Mouse (Mus musculus): ENCODE data around the gene Napa. TPM values are rescaled to one million over a fixed set of nuclear protein-coding genes. Genes with fewer than 3 reads are reported as not detected.

The Napa gene
- 100 to 1,000 TPM; 175 to 194 (median 175) TPM for total RNA-seq (2022)

DNA sequence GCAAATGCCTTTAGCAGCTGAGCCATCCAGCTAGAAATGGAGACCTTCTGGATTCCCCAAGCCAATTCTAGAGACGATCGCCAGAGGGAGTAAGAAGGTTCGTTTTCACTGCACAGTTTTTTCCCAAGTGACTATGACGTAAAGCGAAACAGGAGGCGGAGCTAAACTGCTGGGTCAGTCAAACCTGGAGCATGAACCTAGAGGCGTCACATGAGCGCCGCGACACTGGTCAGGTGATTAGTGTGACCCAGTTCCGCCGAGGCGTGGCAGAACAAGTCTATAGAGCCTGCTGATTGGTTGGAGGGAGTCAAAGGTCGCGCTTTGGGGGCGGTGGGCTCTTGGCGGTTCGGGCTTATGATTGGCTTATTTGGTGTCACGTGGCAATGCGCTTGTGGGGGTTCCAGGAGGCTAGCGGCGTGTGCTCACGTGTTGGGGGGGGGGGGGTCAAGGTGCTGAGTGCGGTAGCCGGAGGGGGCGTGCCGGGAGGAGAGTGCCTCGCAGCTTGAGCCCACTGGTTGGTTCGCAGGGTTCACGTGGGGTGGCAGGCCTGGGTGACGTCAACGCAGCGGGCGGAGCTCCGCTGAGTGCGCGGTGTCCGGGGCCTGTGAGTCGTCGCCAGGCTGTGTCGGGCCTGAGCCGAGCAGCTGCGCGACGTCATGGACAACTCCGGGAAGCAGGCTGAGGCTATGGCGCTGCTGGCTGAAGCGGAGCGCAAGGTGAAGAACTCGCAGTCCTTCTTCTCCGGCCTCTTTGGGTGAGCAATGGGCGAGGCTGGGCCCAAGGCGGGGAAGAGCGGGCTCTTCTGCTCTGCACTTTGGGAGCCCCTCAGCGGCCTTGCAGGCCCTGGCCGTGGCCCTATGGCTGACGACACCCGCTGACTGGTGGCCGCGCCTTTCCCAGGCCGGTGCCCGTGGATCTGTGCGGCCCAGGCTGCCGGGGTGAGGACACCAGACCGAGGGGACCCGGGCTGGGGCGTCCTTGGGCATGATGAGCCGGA, at the start of gene Napa:
TSS of gene Napa (plus strand) at position 438 of the 997 bp plus-strand sequence.
- peak; percentile 100 for DNase-seq

DNA sequence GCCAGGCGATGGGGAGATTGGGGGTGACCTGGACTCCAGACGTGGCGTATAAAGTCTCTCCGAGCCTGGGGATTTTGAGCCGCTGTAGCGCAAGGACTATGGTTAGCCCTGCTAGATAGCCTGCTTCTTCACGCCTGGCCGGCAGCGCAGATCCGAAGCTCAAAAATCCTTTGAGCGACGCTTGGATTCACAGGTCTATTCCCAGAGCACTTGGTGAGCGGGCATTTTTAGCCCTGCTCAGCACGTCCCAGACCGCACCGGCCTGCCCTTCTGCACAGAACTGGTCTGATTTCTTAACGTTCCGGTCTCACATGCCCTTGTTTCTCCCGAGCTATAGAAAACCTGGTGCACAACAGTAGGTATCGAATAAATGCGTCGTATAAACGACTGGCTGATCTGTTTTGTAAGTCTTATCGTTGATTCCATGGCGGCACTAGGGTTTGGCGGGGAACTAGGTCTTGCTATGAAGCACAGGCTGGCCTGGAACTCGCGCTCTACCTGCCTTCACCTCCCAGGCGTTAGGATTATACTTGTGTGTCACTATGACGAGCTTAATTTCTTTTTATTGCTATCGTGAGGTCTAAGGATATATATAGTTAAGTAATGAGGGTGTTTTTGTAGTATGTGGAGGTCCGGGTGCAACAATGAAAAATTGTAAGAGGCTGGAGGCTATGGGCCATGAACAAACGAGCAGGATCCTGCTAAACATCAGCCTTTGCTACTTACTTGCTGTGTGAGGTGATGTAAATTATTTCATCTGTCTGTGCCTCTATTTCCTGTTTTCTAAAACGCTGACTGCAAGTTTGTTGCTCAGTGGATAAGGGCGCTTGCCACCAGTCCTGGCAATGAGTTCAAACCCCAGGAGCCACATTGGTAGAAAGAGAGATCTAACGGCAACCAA, 49.3 kb upstream of the Napa start:
- no peak for DNase-seq

DNA sequence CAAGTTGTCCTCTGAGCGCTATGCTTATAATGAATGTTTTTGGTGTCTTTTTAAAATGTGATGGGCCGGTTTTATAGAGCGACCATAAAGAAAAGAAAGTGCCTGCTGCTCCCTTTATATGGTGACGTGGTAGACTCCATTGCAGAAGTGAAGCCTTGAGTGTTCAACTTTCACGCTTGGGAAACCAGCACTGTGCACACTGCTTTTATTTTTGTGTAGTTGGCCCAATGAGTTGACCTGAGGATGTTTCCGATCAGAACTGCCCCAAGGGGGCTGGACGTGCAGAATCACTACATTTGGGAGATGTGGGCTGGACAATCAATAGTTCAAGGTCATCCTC, 48.7 kb upstream of the Napa start:
- no peak for DNase-seq

DNA sequence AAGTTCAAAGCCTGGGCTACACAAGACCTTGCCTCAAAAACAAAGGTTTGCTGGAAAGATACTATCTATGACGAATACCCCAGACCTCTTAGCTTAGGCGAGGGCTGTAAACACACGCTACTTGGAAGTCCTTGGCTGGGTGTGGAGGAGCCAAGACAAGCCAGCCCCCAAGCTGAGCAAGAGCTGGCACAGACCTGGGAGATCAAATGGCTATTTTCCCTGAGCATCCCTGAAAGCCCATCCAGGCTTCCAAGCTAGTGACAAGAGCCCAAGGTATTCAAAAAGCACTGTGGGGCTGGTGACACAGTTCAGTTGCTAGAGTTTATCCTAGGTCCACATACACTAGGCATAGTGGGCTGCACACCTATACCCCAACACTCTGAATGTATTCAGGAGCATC, 47.7 kb upstream of the Napa start:
- no peak for DNase-seq

DNA sequence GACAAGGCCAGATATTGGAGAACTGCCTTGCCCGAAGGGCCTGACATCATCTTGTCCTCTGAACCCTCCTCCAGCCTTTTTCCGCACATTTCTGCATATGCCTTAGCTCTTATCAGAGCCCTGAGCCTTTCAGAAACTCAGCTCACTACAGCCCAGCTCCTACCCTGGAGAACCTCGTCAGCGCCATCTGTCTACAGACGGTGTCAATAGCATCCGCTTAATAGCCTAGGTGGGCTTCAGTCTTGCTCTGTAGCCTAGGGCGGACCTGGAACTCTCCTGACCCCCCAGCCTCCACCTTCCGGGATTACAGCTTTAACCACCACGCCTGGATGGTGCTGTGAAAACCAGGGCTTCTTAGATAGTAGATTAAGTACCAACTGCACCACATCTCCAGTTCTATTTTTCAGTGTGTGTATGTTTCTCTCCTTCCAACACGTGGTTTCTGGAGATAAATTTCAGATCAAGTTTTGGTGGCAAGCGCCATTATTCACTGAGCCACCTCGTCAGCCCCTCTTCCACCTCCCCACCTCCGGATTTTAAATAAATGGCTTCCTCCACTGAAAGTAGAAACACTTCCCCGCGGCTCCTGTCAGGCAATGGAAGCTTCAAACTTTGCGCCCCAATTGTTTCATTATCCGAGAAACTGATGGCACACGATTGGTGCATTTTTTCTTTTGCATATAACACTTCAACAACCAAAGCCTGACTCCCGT, 46.2 kb upstream of the Napa start:
- DNase-seq = peak; percentile 60

DNA sequence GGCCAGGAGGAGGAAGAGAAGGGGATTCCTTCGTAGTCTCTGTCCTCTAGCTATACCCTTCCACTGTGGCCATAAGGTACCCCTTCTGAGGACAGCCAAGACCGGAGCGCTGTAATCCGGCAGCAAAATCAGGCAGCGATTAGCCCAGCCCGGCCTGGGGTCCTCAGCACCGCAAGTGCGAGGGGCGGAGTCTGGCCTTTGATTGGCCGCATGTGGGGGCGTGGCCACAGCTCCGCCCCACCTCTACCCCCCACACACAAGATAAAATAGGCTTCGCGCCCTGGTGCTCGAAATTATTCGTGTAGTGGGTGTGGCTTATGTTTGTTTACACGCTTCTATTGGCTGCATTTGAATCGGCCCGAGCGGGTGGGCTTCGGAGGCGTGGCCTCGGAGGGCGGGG, 45.6 kb upstream of the Napa start:
- DNase-seq = peak; percentile 95

DNA sequence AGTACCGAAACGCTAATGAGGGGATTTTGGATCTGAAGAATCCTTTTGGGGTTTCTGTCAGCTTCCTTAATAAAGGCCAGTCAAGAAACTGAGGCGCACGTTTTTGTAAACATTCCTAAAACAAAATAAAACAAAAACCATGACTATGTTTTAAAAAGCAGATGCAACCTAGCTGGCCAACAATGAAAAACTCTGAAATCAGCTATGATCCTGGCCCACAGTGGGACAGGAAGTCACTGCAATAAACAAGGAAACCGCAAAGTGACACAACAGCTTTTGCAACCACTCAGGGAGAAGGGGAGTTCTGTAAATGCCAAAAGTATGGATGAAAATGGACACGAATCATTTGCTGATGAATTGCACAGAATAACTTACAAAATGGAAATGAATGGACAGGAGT, 45.2 kb upstream of the Napa start:
- no peak for DNase-seq

DNA sequence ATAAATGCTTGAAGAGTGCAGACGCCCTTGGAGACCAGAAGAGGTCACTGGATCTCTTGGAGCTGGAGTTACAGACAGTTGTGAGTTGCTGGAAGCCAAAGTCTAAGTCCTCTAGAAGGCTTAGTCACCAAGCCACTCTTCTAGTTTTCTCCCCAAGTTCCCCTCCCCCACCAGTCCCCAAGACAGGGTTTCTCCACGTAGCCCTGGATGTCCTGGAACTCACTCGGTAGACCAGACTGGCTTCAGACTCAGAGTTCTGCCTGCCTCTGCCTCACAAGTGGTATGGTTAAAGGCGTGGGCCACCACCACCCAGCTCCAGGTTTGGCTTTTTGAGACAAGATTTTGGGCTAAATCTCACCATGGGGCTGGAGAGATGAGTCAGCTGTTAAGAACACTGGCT, 43.3 kb upstream of the Napa start:
- DNase-seq = no peak

DNA sequence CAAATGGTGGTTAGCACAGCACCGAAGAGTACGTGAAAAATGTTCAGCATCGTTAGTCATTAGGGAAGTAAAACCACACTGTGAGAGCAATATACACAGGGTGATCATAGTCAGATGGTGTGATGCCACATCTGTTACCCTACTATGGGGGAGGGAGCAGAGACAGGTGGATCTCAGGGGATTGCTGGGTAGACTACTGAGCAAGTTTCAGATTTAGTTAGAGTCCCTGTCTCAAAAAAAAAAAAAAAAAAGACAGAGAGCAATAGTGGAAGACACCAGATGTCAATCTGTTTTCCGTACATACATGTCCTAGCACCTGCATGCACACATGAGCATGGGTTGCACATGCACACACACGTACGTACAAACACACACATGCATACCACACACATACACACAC, 42.6 kb upstream of the Napa start:
- DNase-seq = no peak

DNA sequence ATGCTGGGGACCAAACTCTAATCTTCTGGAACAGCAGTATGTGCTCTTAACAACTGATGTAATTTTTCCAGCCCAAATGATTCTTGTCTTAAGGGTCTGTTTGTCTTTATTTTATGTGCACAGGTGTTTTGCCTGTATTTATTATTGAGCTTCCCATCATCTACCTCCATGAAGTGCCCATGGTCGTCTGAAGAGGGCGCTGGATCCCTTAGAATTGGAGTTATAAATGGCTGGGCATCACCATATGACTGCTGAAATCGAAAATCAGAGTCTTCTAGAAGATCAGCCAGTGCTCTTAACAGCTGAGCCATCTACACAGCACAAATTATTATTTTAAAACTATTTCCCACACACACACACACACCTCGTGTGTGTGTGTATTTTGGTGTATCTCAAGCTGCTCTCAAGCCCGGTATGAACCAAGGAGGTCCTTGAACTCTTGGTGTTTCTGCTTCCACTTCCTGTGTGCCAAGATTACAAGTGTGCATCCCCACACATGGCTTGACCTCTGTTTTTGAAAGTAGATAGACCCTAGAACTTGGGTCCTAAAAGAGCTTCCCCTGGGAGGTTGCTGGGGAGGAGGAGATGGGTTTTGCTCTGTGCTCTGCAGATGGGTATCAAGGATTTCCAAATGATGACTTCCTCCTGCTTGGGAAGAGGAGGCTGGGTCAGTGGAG, 41.7 kb upstream of the Napa start:
- DNase-seq = no peak

DNA sequence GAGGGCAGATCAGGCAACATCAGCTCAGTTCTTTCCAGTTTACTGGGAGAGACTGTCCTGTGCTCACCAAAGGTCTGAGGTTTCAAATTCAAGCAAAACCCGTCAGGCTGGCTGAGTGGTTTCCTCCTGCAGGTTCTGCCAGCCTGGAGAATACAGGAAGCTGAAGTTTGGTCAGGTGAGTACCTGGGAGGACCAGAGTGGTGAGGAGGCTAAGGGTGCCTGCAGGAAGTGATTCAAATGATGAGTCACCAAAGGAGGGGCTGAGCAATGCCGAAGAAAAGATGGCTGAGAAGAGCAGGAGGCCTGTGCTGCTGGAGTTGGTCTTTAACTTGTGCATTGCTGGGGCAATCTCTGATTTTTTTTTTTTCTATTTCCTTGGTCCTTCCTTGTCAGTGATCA, 41.1 kb upstream of the Napa start:
- DNase-seq = no peak

DNA sequence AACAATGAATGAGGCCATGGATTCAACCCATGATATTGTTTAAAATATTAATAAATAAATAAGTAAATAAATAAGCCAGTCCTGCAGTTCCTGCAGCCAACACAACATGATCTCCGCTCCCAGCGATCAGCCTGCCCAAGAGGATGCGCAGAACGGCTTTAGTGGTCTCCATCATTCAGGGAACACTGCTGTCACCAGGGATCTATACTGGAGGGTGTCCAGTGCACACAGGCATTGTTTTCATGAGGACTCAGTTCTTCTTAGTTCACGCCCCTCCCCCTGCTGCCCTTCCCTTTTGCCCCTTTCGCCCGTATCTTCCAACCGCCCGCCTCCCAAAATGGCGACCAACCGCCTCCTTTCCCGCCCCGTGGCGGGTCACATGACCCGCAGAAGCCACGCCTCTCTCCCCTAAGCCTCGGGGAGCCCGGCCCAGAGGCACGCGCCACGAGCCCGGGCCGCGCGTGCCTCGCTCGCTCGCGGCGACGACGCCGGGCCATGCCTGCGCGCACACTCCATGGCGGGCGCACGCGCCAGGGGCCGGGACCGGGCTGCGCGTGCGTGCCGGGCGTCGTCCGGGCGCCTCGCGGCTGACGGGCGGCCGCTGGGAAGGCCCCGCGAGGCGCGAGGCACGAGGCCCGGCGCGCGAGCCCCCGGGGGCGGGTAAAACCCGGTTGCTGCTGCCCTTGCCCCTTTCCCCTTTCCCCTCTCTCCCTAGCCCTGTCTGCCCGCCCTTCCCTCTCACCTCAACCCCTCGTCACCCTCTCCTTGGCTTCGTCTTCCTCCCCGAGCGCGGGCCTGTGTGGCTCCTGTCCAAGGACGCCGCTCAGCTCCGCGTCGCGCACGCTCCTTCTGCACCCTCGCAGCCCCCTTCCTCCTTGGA, 36.8 kb upstream of the Napa start, which contains the start of gene Zfp541:
TSS of gene Zfp541 (plus strand) at position 596 of the 880 bp plus-strand sequence.
- DNase-seq = no peak

DNA sequence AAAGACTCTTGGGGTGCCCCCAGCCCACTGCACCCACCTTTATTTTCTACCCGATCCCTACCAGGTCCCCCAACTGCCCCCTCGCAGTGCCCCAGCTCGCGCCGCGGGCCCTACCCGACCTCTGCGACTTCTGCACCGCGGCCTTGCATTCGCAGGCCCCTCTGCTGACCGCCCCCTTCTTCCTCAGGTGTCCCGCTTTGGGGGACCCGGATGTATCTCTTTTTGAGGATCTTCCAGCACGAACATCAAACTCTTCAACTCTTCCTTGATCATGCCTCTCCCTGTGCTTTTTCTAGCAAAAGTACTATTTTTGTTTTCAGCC, 36.2 kb upstream of the Napa start:
- no peak for DNase-seq

DNA sequence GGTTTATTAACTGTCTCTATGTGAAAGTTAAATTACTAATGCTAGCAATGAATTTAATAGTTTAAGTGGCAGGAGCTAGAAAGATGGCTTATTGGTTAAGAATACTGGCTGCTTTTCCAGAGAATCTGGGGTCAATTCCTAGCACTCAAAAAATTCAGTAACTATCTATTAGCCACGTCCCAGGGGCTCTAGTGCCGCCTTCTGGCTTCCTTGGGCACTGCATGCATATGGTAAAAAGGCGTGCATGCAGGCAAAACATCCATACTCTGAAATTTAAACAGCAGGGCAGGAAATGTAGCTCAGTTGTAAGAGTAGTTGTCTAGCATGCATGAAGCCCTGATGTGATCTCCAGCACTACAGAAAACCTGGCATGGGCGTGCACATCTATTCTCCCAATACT, 34.8 kb upstream of the Napa start:
- no peak for DNase-seq

DNA sequence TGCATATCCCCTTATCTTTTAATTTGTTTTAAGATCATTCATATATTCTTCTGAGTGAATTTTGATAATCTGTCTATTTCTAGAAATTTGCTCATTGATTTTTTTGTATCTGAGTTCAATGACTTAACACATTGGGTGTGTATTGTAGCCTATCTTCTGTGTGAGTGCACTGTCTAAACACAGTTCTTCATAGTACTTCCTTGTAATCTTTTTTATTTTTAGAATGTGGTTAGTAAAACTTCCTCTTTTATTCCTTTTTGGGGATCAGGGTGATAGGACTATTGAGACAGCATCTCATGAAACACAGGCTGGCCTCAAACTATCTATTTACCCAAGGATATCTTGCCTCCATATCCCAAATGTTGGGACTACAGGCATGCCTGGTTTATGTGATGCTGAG, 27.4 kb upstream of the Napa start:
- DNase-seq = no peak

DNA sequence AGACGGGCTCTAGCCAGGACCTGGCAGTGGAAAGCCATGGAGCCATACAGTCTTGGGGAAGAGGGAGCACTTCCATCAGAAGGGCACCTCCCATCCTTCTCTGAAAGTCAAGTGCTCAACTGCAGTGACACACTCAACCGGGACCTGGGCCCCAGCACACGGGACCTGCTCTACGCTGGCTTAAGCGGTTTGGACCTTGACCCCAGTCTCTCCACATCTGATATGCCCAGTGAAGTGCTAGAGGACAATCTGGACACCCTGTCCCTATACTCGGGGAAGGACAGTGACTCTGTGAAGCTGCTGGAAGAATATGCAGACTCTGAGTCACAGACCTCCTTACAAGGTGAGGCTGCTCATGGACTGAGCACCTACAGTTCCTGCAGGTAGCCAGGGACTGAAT, 26.4 kb upstream of the Napa start:
- DNase-seq = no peak

DNA sequence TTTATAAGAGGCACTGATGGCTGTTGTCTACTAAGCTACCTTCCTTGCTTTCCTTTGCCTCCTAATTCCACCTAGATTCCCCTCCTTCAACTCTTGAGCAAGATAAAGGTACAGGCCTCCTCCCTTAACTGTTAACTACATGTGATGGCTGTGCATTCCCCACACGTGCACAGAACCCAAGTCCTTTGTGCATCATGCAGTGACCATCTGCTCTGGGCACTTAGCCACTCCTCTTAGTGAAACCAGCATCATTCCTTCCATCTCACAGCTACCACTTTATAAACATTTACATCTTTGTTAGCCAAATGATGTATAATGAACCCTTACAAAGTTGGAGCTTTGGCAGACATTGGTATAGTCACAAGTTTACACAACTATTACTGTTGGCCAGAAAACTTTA, 18.3 kb upstream of the Napa start:
- DNase-seq = no peak

DNA sequence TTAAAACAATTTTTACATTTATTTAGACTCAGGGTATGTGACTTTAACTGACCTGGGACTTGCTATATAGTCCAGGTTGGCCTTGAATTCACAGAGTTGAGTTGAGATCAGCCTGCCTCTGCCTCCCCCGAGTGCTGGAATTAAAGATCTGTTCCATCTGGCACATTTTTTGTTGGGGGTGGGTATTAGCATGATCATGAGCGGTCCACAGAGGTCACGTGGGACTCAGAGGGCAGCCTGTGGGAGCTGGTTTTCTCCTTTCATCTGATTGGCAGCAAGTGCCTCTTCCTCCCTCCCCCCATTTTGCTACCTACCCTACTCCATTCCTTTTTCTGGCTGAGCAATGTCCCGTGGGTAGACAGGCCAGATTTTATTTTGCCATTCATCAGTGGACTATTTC, 17.7 kb upstream of the Napa start:
- no peak for DNase-seq

DNA sequence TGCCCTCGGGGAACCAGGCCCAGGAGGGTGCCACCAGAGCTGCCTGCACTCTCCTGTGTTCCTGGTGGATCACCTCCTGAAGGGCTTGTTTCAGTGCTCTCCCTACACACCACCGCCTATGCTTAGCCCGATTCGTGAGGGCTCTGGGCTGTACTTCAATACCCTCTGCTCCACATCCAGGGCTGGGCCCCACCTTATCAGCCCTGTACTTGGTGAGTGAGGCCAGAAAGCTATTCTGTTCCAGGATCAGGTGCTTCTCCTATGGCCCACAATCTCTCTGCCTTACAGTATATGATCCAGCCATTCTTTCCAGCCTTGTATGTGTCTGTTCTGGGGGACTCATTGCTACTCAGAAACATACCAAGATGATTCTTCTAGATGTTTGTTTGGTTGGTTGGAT, 14.9 kb upstream of the Napa start:
- DNase-seq = no peak

DNA sequence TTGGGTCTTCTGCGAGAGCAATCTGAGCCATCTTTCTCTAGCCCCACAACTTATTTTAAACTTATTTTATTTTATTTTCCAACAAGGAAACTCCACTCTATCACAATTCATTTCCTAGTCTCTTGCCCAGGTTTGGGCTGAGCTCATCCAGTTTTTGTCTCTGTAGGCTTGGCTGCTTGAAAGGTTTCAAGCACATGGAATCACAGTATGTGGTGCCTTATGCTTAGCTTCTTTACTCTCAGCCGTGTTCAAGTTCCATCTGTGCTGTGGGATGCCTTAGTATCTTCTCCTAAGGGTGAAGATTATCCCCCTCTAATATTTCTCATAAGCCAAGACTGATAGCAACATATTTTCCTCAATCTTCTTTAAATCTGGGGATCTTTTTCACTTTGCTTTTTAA, 10.7 kb upstream of the Napa start:
- DNase-seq = no peak

DNA sequence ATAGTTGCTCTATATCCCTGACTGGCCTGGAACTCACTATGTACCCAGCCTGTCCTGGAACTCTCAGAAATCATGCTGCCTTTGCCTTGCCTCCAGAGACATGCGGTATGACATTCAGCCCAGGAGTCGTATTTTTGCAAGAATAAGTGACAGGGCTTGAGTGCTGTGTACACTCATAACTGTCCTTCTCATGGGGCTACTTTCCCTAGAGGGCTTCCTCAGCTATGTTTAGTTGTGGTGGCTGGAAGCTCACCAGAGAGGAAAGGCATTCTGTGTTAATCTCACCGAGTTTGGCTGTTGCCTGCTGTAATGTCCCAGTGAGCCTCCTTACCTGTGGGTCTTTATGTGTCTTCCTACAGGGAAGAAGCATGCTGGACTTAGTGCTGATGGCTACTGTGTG, 3.7 kb upstream of the Napa start:
- DNase-seq = no peak

Data from adrenal gland, adult 8-10 months (tissue).